Mouse (Mus musculus) olfactory bulb, adult 2 months (tissue): ENCODE measurements at regions not wholly inside any gene's neighbourhood (a gene's known extent, or its start where the extent isn't known, plus 50 kb on each side); places are given as distances from the start of the nearest gene placed in this dataset.

Experiments used
- CTCF ChIP-seq: fragments of 200-500 bp; IDR thresholded peaks from 2 replicates; pipeline ENCODE4 v1.5.1; 2012; ENCODE audit warnings: low read depth, mild to moderate bottlenecking, low read length, moderate library complexity; ENCODE audit not compliant: insufficient read depth
- POLR2A ChIP-seq: fragments of 200-500 bp; IDR thresholded peaks from 2 replicates; pipeline ENCODE4 v1.6.1; 2012; ENCODE audit warnings: mild to moderate bottlenecking, low read depth, low read length, moderate library complexity; ENCODE audit not compliant: insufficient read depth

DNA sequence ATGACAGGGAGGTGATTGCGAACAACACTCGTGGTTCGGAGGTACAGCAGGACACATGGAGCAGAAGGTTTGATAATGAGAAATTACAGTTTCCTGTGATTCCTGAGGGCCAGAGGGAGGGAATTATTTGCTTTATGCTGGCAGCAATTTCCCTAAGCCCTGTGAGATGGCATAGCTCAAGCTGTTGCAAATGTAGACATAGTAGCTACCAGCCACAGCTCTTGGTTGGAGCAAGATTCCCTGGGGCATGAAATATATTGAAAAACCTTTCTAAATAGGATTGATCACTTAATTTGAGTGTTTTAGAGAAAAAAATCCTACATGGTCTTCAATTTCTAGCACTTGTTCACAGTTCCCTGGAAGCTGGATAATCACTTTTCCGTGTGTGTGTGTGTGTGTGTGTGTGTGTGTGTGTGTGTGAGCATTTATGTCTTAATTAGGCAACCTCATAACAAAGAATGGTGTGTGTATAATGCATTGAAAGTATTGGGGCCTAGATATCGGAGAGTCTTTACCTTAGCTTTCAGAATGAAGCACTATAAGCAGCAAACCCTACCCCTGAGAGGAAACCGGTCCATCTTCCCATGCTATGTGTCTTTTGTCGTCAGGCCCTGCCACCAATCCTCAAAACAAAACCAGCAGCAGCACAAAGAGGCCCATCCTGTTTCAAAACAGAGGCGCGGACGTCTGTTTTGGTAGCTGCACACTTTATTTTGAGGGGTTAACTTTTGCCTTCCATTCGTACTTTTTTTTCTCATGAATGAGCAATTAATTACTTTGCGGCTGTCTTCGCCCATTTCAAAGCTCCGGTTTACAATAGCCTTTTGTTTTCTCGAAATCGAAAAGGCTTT is 172.7 kb upstream of the G2e3 start:
- TF ChIP-seq POLR2A (no peak), CTCF (no peak)
